Mouse (Mus musculus): ENCODE data around the gene Gpr143. TPM values are rescaled to one million over a fixed set of nuclear protein-coding genes. Genes with fewer than 3 reads are reported as not detected.
"Not testable (repeated sequence)": the region's sequence is repeated elsewhere in the genome, so short reads cannot be mapped to it uniquely, and the experiment has no call there.

The Gpr143 gene
- polyA plus RNA-seq, 1 experiment from 2014 or later, result not detected

DNA sequence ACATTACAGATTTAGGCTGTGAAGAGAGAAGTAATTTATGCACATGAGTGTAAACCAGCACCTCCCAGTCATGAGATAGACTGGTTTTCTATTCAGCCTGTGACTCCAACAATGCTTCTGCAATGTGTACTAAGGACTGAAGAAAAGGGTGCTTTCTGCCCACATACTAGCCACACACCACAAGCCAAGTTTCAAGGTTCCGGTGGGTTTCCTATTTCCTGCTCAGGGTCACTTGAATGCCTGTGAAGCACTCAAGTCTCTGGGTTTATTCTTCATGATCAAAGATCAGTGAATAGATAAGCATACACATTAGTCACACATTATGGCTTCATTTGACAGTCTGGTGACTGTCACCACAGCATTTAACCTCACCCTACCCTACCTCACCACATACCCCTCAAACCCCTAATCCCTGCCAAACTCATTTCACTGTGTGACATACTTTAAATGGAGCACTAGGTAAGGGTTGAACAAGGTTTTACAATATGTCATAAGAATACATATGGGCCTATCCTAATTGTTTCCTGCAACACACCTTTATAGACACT, 49.4 kb downstream of the Gpr143 start:
- H3K9ac ChIP-seq (ENCODE audit: low read depth, low read length); H3K36me3 ChIP-seq (ENCODE audit: control insufficient read depth, insufficient read depth, low read length); H3K4me1 ChIP-seq (replicated peaks; ENCODE audit: control insufficient read depth, insufficient read depth, low read length); H3K9me3 ChIP-seq (ENCODE audit: control insufficient read depth, low read length); H3K27me3 ChIP-seq (replicated peaks; ENCODE audit: control insufficient read depth, insufficient read depth, low read length); DNase-seq (ENCODE audit: low spot score); ATAC-seq (replicated peaks; ENCODE audit: low FRiP score); H3K4me2 ChIP-seq; H3K27ac ChIP-seq (ENCODE audit: low read depth, low read length); H3K4me3 ChIP-seq (ENCODE audit: low read depth, low read length): not testable (repeated sequence)
- WGBS, result no CpG with 5 or more reads among the region's 1 CpGs

DNA sequence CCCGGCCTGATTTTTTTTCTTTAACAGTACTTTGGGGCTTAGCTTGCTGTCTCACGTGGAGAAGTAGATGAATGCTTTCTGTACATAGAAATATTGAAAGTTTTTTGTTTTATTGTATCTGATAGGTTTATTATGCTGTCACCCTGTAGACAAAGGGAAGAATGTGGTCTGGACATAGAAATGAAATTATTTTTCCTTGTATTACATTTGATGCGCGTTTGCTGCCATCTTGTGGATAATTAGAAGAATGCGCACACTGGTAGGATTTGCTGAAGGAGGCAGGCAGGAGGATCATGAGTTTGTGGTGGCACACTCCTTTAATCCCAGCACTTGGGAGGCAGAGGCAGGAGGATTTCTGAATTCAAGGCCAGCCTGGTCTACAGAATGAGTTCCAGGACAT, 53.2 kb downstream of the Gpr143 start:
- H3K27me3 ChIP-seq (replicated peaks; ENCODE audit: control insufficient read depth, insufficient read depth, low read length); H3K4me3 ChIP-seq (ENCODE audit: low read depth, low read length); H3K27ac ChIP-seq (ENCODE audit: low read depth, low read length); ATAC-seq (replicated peaks; ENCODE audit: low FRiP score); H3K36me3 ChIP-seq (ENCODE audit: control insufficient read depth, insufficient read depth, low read length); H3K9me3 ChIP-seq (ENCODE audit: control insufficient read depth, low read length); H3K4me2 ChIP-seq; DNase-seq (ENCODE audit: low spot score); H3K4me1 ChIP-seq (replicated peaks; ENCODE audit: control insufficient read depth, insufficient read depth, low read length); H3K9ac ChIP-seq (ENCODE audit: low read depth, low read length): not testable (repeated sequence)
- 27% methylated on average over 5 of the region's 5 CpGs for WGBS

DNA sequence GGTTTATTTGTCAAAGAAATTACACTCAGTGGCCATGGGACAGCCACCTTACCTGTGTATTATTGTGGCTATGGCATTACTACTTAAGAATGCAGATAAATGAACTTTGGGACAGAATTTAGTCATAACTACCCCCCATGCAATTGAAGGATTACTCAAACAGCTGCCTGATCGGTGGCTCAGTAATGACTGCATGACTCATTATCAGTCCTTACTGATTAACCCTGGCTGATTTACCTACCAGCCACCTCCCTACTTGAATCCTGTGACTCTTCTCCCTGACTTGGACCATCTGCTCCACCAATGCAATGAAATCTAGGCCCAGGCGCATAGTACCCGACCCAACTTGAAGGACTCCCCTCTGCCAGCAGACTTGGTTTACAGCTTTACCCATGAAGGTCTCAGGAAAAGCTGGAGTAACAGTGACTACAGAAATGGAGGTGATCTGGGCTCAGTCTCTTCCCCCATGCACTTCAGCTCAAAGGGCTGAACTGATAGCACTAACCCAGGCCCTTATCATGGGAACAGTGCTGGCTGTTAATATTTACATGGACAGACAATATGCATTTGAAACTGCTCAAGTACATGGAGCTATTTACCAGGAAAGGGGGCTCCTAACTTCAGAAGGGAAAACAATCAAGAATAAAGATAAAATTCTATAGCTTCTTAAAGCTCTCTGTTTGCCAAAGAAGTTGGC, 73.5 kb downstream of the Gpr143 start:
- Histone ChIP-seq H3K4me3 (ENCODE audit: low read depth, low read length) (no peak overlapping the region), H3K4me2 (no peak overlapping the region), H3K9me3 (ENCODE audit: control insufficient read depth, low read length) (peaks cover 3% of the 10 kb centered on the region; the same call in 1 of the 2 replicates), H3K27me3 (replicated peaks; ENCODE audit: control insufficient read depth, insufficient read depth, low read length) (no peaks in the 10 kb centered on the region), H3K9ac (ENCODE audit: low read depth, low read length) (no peak overlapping the region), H3K36me3 (ENCODE audit: control insufficient read depth, insufficient read depth, low read length) (no peaks in the 10 kb centered on the region), H3K4me1 (replicated peaks; ENCODE audit: control insufficient read depth, insufficient read depth, low read length) (no peaks in the 10 kb centered on the region), H3K27ac (ENCODE audit: low read depth, low read length) (no peak overlapping the region)
- no peak for ATAC-seq (replicated peaks; ENCODE audit: low FRiP score)
- WGBS, result 76% methylated on average over 3 of the region's 3 CpGs
- DNase-seq (ENCODE audit: low spot score), result no peak

Other genes with a start within 250 kb of the Gpr143 start
- not detected in 2 replicates for gene Cldn34a, start 218.6 kb upstream of the Gpr143 start, polyA plus RNA-seq (2014; fragmentation: Nextera tagmentation; extraction: Ambion mirVana)
- gene Shroom2, start 12.5 kb upstream of the Gpr143 start, polyA plus RNA-seq (2014; fragmentation: Nextera tagmentation; extraction: Ambion mirVana), result 4.2 and 5.0 TPM in 2 replicates
- gene Usp51, start 224.5 kb downstream of the Gpr143 start, polyA plus RNA-seq (2014; fragmentation: Nextera tagmentation; extraction: Ambion mirVana), result 0.99 and 1.2 TPM in 2 replicates

All from liver, embryonic 11.5 days (tissue).